Mouse (Mus musculus): Measurements from ENCODE around the gene Pym1.
A peak's percentile ranks its signal among the peaks of the same experiment; 100 is the strongest.
"Not testable (repeated sequence)": the region's sequence is repeated elsewhere in the genome, so short reads cannot be mapped to it uniquely, and the experiment has no call there.

Pym1 gene

DNA sequence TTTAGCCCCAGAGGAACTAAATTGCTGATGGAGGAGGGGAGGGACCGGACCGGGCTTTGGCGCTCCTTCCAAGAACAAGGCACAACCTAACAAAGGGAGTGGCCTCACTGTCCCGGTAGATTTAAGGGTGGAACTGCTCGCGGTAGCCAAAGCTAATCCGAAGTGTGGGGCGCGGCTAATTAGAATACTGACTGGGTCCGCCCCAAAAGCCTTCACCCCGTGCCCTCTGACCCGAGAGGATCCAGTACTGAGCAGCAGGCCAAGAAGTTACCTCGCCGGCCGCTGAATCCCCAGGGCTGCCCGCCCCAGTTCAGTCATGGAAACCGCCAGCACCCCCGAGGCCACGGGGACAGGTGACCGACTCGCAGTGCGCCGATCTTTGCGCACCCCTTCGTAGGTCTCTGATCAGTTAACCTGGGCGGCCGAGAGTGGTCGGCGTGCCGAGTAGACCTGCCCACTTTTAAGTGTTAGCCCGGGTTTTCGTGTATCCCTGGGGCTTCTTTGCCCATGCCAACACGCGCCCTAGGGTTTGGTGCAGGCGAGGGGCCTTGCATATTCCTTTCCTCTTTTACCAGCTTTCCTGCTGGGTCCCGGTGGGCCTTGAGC is at the start of gene Pym1:
Gene Pym1, plus strand, starts transcription at position 244 of the 606 bp plus-strand sequence.
- DNase-seq (ENCODE audit: low spot score) = peak; percentile 57

- no peak for DNase-seq (ENCODE audit: low spot score)
These were observed 48.7 kb upstream of the Pym1 start for GRCm38 (mm10) chr10:128699006-128699405.

- no peak for DNase-seq (ENCODE audit: low spot score)
These were observed 48.1 kb upstream of the Pym1 start for GRCm38 (mm10) chr10:128699611-128700010.

DNA sequence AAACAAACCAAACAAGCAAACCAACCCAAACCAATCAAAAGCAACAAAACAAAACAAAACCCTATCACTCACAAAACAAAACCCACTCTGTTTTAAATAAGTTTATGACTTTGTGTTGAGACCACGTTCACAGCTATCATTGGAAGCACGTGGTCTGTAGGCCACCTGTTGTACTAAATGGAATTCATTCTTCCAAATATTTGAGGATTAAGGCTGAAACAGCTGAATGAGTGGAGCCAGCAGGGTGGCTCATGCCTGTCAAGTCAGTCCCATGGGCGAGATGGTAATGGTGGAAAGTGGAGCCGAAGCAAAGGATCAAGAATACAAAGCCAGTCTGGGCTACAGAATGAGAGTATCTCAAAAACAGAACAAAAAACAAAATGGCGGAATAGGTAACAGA is 47.0 kb upstream of the Pym1 start:
- DNase-seq (ENCODE audit: low spot score) = no peak

DNA sequence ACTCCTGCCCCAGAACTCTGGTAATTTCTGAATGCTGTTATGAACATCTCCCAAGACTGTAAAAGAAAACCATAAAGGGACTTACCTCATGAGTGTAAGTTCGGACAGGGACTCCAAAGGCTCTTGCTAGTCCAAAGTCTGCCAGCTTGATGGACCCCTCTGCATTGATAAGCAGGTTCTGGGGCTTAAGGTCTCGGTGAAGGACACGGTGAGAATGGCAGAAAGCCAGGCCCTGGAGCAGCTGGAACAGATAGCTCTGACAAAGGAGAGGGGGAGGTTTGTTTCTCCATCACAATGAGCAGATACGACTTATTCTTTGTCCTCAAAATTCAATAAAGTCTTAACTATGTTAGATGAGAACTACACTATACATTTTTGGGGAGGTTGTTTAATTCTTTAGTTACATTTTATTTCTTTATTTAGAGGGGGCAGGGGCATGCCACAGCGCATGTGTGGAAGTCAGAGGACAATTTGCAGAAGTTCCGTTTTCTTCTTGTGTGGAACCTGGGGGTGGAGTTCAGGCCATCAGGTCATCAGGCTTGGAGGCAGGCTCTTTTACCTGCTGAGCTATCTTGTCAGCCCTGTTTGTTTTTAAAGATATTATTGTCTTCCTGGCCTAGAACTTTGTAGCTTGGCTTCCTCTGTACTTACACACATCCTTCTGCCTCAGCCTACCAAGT is 45.2 kb upstream of the Pym1 start:
- DNase-seq (ENCODE audit: low spot score) = no peak

GRCm38 (mm10) chr10:128703895-128704294 is 43.8 kb upstream of the Pym1 start, which contains the start of gene Pmel:
Pmel (plus strand) TSS chr10:128704195.
- no peak for DNase-seq (ENCODE audit: low spot score)

GRCm38 (mm10) chr10:128704491-128705316 is 43.0 kb upstream of the Pym1 start, which contains the start of gene Cdk2:
Cdk2 (minus strand) TSS chr10:128705031.
- DNase-seq (ENCODE audit: low spot score) = peak; percentile 76

DNA sequence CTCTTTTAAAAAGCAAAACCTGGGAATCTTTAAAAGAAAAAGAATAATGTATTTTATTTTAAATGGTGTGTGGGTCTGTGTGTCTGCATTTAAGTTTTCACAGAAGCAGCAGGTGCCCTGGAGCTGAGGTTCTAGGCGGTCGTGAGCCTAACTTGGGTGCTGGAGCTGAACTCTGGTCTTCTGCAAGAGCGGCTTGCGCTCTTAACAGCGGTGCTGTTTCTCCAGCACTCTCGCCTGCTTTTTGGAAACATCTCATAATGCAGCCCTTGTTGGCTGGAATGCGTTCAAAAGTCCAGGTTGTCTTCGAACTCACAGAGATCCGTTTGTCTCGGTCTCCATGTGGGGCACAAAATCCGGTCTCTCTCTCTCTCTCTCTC is 42.4 kb upstream of the Pym1 start:
- DNase-seq (ENCODE audit: low spot score) = peak; percentile 14

DNA sequence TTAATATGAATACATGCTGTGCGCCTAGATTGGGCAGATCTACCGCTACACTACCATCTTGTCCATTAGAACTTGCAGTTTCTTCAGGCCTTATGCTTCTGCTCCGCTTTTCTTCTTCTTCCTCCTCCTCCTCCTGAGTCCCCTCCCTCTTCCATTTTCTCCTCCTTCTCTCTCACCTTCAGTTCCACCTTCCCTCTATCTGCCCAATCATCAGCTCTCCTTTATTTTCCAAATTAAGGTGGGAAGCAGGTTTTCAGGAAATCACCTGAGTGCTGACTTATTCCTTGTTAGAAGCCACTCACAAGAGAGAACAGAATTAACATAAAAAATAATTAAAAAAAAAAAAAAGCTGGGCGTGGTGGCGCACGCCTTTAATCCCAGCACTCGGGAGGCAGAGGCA is 36.4 kb upstream of the Pym1 start:
- not testable (repeated sequence) for DNase-seq (ENCODE audit: low spot score)

GRCm38 (mm10) chr10:128715559-128716537 is 31.8 kb upstream of the Pym1 start:
- DNase-seq (ENCODE audit: low spot score) = peak; percentile 93

DNA sequence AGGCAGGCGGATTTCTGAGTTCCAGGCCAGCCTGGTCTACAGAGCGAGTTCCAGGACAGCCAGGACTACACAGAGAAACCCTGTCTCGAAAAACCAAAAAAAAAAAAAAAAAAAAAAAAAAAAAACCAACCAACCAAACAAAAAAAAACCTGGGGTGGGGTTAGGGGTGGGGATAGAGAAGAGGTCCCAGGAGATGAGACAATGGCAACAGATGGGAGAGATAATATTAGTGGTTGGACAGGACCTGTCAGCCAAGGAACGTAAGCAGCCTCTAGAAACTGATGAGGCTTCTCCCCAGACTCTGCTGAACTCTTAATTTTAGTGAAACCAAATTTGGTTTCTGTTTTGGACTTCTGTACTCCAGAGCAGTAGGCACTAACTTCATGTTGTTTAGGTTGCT is 22.2 kb upstream of the Pym1 start:
- not testable (repeated sequence) for DNase-seq (ENCODE audit: low spot score)

DNA sequence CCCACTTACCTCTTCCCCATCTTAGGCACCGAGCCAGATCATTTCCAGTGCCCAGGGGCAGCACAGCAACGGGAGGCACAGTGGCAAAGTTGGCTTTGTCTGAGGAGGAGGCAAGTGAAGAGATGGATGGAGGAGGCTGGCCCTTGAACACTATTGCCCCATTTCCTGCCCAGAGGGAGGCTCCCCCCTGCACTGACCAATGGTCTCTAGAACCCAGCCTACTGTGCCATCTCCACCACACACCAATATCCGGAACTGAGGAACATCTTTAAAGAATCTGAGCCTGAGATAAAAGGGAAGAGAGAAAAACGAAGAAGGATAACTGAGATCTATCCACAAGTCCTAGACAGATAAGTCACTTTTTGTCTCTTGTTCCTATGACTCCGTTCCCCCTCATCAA is 19.6 kb upstream of the Pym1 start:
- no peak for DNase-seq (ENCODE audit: low spot score)

DNA sequence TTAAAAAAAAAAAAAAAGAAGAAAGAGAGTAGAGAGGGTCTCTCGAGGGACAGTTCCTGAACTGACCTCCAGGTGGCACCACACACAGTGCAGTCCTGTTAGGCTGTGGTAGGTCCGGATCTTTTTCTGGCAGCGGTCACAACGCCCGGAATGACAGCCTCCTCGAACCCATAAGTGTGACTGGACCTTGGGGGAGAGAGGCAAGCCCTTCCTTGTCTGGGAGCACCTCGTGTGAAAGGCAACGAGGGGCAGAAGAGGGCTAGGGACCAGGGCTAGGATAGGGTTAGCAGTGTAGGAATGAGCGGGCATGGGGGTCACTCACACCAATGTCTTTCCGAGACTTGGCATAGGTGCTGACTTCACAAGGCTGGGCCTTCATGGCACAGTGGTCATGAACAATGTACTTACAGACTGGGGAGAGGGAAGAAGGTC is 16.7 kb upstream of the Pym1 start:
- DNase-seq (ENCODE audit: low spot score) = peak; percentile 51

- DNase-seq (ENCODE audit: low spot score) = no peak
These were observed 15.7 kb upstream of the Pym1 start for GRCm38 (mm10) chr10:128731992-128732391.

- DNase-seq (ENCODE audit: low spot score) = no peak
These were observed 10.3 kb upstream of the Pym1 start for GRCm38 (mm10) chr10:128737435-128737834.

- DNase-seq (ENCODE audit: low spot score) = no peak
These were observed 7.4 kb upstream of the Pym1 start for GRCm38 (mm10) chr10:128740296-128740695.

- DNase-seq (ENCODE audit: low spot score) = no peak
These were observed 5.1 kb upstream of the Pym1 start for GRCm38 (mm10) chr10:128742616-128743015.

DNA sequence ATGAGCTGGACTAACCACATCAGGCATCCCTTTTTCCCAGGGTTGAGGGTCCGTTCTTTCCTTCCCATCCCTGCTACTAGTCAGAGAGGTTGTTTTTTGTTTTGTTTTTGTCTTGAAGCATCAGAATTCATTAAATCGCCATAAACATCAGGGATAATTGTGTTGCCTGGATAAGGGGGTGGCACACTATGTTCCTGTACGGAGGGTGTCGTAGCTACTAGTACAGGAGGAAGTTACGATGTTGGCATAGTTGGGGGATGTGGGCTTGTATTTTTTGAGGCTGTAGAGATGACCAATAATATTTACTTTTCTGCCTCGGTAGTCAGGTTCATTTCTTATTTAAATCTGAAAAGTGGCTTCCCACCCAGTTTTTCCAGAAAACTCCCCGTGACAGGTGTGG is 4.5 kb upstream of the Pym1 start:
- DNase-seq (ENCODE audit: low spot score) = no peak

DNA sequence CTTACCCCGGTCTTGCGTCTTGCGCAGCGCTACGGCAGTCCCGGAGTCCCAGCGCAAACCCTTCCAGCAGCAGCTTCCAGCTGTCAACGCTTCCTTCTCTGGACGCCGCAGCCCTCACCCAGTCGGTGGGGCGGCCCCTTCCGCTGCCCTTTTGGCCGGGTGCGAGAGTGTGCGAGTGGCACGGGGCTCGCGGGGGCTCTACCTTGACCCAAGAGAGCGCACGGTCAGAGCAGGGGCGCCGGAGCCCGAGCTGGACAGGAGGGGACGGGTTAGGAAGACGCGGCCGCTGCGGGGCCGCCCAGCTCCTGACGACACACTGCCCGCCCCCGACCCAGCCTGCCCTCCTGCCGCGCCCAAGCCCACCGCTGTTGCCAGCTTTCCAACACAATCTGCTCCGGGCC is 3.9 kb upstream of the Pym1 start:
- DNase-seq (ENCODE audit: low spot score) = peak; percentile 35

- DNase-seq (ENCODE audit: low spot score) = no peak
These were observed 3.5 kb upstream of the Pym1 start for GRCm38 (mm10) chr10:128744211-128744610.

All from T-cell, adult 2 months (primary cell).